Mouse (Mus musculus) forebrain, embryonic 11.5 days (tissue): ENCODE data around the gene Mc1r. TPM values are rescaled to one million over a fixed set of nuclear protein-coding genes. Genes with fewer than 3 reads are reported as not detected.
"Not testable (repeated sequence)": the region's sequence is repeated elsewhere in the genome, so short reads cannot be mapped to it uniquely, and the experiment has no call there.

Experiments
- ATAC-seq: fragments of 200-750 bp; cut with Nextera tagmentation; replicated peaks from 2 replicates; pipeline ENCODE4 v1.8.0; 2017; ENCODE audit warnings: moderate TSS enrichment; ENCODE audit not compliant: low FRiP score
- DNase-seq: peaks from one replicate; pipeline ENCODE4 v3.0.0-alpha.2; 2017; ENCODE audit warnings: low spot score
- H3K27ac ChIP-seq: fragments of 300-500 bp; sonication (generic); 2 replicates; pipeline ENCODE4 v1.5.1; 2014; ENCODE audit warnings: low read depth, low read length
- H3K27me3 ChIP-seq: fragments of 300-500 bp; sonication (generic); 2 replicates; pipeline ENCODE4 v1.6.1; 2014; ENCODE audit warnings: mild to moderate bottlenecking, low read length, mixed read lengths; ENCODE audit not compliant: control insufficient read depth, insufficient read depth
- H3K36me3 ChIP-seq: fragments of 300-500 bp; sonication (generic); 2 replicates; pipeline ENCODE4 v1.6.1; 2014; ENCODE audit warnings: mild to moderate bottlenecking, low read length, moderate library complexity, mixed read lengths; ENCODE audit not compliant: control insufficient read depth, insufficient read depth
- H3K4me1 ChIP-seq: fragments of 300-500 bp; sonication (generic); replicated peaks from 2 replicates; pipeline ENCODE4 v1.6.1; 2014; ENCODE audit warnings: low read length, mixed read lengths; ENCODE audit not compliant: control insufficient read depth, insufficient read depth
- H3K4me2 ChIP-seq: fragments of 300-500 bp; sonication (generic); 2 replicates; pipeline ENCODE4 v1.6.1; 2014; ENCODE audit warnings: low read depth, mild to moderate bottlenecking, low read length, moderate library complexity, mixed read lengths; ENCODE audit not compliant: severe bottlenecking
- H3K4me3 ChIP-seq: fragments of 300-500 bp; sonication (generic); 2 replicates; pipeline ENCODE4 v1.5.1; 2014; ENCODE audit warnings: low read depth, low read length
- H3K9ac ChIP-seq: fragments of 300-500 bp; sonication (generic); 2 replicates; pipeline ENCODE4 v1.6.1; 2014; ENCODE audit warnings: low read length
- H3K9me3 ChIP-seq: fragments of 300-500 bp; sonication (generic); 2 replicates; pipeline ENCODE4 v1.6.1; 2016; ENCODE audit warnings: low read length, mixed read lengths; ENCODE audit not compliant: control insufficient read depth
- whole genome bisulfite sequencing: fragments of 180-500 bp; shearing (Covaris S2); extraction: QIAGEN DNeasy Blood & Tissue Kit; methylation state at CpG from one replicate; pipeline ENCODE4 v1.1.7; 2014; 5-methylcytosine and 5-hydroxymethylcytosine counted together
- polyA plus RNA-seq: library from polyadenylated mRNA; unstranded; fragments of >200 nt; fragmentation: Nextera tagmentation; extraction: Ambion mirVana; gene quantifications from 2 replicates; pipeline ENCODE4 v1.2.1, GENCODE M21; 2014

Mc1r gene
- polyA plus RNA-seq, 1 experiment from 2014 or later = 0.16 TPM

DNA sequence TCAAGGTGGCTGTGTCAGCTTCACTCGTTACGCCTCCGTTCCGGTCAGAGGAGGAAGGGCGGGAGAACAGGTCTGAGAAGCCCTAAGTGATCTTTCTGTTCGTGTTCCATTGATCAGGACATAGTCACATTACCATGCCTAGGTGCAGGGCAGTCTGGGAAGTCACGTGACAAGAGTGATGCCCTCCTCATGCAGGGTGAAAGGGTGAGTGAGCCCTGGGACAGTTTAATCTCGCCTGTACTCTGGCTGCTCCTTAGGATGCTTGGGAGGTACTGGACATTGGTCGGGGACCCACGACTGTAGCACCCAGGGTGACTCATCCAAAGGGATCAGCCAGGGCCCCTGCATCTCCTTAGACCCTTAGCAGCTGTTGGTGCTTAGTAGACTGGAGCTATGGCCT, 39.1 kb downstream of the Mc1r start:
- Histone ChIP-seq H3K4me3 (no peak overlapping the region), H3K9ac (no peak overlapping the region), H3K4me2 (no peak overlapping the region), H3K27me3 (no peaks in the 10 kb centered on the region), H3K27ac (no peak overlapping the region), H3K36me3 (no peaks in the 10 kb centered on the region), H3K4me1 (peaks cover 8% of the 10 kb centered on the region; the same call in 1 of the 2 replicates), H3K9me3 (no peaks in the 10 kb centered on the region)
- no peak for DNase-seq
- 89% methylated on average over 10 of the region's 10 CpGs for WGBS
- ATAC-seq = no peak

DNA sequence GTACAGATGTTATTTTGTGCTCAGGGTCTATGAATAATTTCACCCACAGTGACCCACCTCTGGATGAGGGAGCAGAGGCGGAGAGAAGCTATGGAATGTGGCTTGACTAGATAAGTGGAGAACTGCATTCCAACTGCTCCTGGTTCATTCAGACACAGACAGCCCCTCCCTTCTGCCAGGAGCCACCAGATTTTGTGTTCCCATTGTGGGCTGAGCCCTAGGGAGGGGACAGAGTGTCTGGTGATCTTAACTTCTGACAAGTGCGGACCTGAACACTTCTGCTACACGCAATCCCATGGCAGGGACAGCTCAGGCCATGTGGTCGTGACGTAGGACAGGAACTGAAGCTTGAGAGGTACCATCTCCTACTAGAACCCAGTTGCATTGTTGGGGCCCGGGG, 39.9 kb downstream of the Mc1r start:
- ATAC-seq = no peak

GRCm38 (mm10) chr8:123450783-123451182, 43.9 kb downstream of the Mc1r start:
- 92% methylated on average over 5 of the region's 5 CpGs for WGBS
- ATAC-seq = no peak
- Histone ChIP-seq H3K27ac (no peak overlapping the region), H3K4me1 (no peaks in the 10 kb centered on the region), H3K36me3 (no peaks in the 10 kb centered on the region; the same call in 1 of the 2 replicates), H3K9me3 (no peaks in the 10 kb centered on the region), H3K27me3 (no peaks in the 10 kb centered on the region), H3K9ac (no peak overlapping the region), H3K4me2 (no peak overlapping the region), H3K4me3 (no peak overlapping the region)
- no peak for DNase-seq

More for the DNA sequence above, 39.9 kb downstream of the Mc1r start:
- peaks cover 8% of the 10 kb centered on the region; the same call in 1 of the 2 replicates for H3K4me1 ChIP-seq
- H3K27ac ChIP-seq = no peak overlapping the region
- no peaks in the 10 kb centered on the region for H3K27me3 ChIP-seq
- no peak overlapping the region for H3K4me3 ChIP-seq
- no peaks in the 10 kb centered on the region for H3K9me3 ChIP-seq
- WGBS = 93% methylated on average over 6 of the region's 6 CpGs
- H3K9ac ChIP-seq = no peak overlapping the region
- no peak for DNase-seq
- H3K36me3 ChIP-seq = no peaks in the 10 kb centered on the region
- no peak overlapping the region for H3K4me2 ChIP-seq

DNA sequence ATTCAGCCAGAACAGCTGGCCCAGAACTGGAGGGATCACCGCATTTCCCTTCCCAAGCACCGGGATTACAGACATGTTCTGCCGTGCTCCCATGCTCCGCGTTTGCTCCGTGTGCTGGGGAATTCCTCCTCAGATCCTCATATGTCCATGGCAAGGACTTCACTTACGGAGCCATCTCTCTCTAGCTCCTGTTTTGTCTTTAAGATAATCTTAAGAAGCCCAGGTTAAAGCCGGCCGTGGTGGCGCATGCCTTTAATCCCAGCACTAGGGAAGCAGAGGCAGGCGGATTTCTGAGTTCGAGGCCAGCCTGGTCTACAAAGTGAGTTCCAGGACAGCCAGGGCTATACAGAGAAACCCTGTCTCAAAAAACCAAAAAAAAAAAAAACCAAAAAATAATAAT, 44.8 kb downstream of the Mc1r start:
- not testable (repeated sequence) for H3K9ac ChIP-seq, H3K9me3 ChIP-seq, H3K4me1 ChIP-seq, H3K27me3 ChIP-seq, DNase-seq, ATAC-seq, H3K27ac ChIP-seq, H3K36me3 ChIP-seq, H3K4me3 ChIP-seq, H3K4me2 ChIP-seq
- 93% methylated on average over 12 of the region's 12 CpGs for WGBS

DNA sequence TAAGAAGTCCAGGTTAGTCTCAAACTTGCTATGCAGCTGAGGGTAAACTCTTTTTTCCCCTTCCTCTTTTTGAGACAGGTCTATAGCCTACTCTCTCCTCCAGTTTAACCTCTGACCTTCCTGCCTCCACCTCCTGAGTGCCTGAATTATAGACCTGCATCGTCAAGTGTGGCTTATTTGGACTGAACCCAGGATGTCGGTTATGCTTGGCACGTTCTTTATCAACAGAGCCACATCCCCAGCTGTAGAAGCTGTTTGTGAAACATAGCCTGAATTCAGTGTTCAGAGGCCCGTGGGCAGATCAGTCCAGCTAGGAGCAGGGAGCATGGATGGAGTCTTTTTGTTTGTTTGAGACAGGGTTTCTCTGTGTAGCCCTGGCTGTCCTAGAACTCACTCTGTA, 45.2 kb downstream of the Mc1r start:
- Histone ChIP-seq H3K4me2 (no peak overlapping the region), H3K9ac (no peak overlapping the region), H3K4me3 (no peak overlapping the region), H3K4me1 (no peaks in the 10 kb centered on the region), H3K27me3 (no peaks in the 10 kb centered on the region), H3K9me3 (no peaks in the 10 kb centered on the region), H3K36me3 (no peaks in the 10 kb centered on the region; the same call in 1 of the 2 replicates), H3K27ac (no peak overlapping the region)
- 87% methylated on average over 4 of the region's 4 CpGs for WGBS
- DNase-seq = no peak
- no peak for ATAC-seq

GRCm38 (mm10) chr8:123453291-123453690, 46.4 kb downstream of the Mc1r start:
- no peaks in the 10 kb centered on the region for H3K27me3 ChIP-seq
- no peaks in the 10 kb centered on the region for H3K4me1 ChIP-seq
- H3K9me3 ChIP-seq = no peaks in the 10 kb centered on the region
- no peak overlapping the region for H3K4me2 ChIP-seq
- 85% methylated on average over 7 of the region's 7 CpGs for WGBS
- H3K27ac ChIP-seq = no peak overlapping the region
- no peak overlapping the region for H3K9ac ChIP-seq
- ATAC-seq (no peak), DNase-seq (no peak)
- H3K36me3 ChIP-seq = no peaks in the 10 kb centered on the region; the same call in 1 of the 2 replicates
- no peak overlapping the region for H3K4me3 ChIP-seq

- ATAC-seq = no peak
Measured at GRCm38 (mm10) chr8:123453951-123454350, 47.0 kb downstream of the Mc1r start.

DNA sequence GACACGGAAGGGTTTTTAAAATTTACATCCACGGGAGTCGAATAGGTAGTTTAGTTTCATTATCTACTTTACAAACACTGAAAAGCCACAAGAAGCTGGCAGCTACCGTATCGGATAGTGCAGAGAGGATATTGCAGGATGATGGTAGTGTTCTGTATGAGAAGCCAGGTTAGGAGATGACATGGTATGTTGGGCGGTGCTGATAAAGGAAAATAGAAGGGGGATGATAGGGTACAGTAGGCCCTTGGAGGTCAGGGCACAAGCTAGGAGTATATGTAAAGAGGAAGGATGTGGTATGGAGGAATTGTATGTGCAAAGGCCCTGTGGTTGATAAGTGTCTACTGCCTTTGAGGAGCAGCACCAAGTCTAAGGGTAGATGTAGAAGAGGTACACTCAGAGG, 47.7 kb downstream of the Mc1r start:
- ATAC-seq = no peak
- no peak for DNase-seq
- H3K4me3 ChIP-seq = no peak overlapping the region
- WGBS = 94% methylated on average over 6 of the region's 6 CpGs
- H3K4me1 ChIP-seq = no peaks in the 10 kb centered on the region
- H3K36me3 ChIP-seq = peaks cover 2% of the 10 kb centered on the region; the same call in 1 of the 2 replicates
- H3K4me2 ChIP-seq = no peak overlapping the region
- no peak overlapping the region for H3K27ac ChIP-seq
- no peaks in the 10 kb centered on the region for H3K9me3 ChIP-seq
- H3K27me3 ChIP-seq = no peaks in the 10 kb centered on the region
- no peak overlapping the region for H3K9ac ChIP-seq

More at GRCm38 (mm10) chr8:123453951-123454350, 47.0 kb downstream of the Mc1r start:
- Histone ChIP-seq H3K9me3 (no peaks in the 10 kb centered on the region), H3K4me1 (no peaks in the 10 kb centered on the region), H3K36me3 (no peaks in the 10 kb centered on the region; the same call in 1 of the 2 replicates), H3K4me3 (no peak overlapping the region), H3K4me2 (no peak overlapping the region), H3K27ac (no peak overlapping the region), H3K27me3 (no peaks in the 10 kb centered on the region), H3K9ac (no peak overlapping the region)
- 81% methylated on average over 5 of the region's 5 CpGs for WGBS
- DNase-seq = no peak
